Mouse (Mus musculus) erythroblast, embryonic 14.5 days (primary cell): Measurements from ENCODE around the gene Sct.

Experiments used
- GATA1 ChIP-seq: IDR thresholded peaks from 2 replicates; pipeline ENCODE4 v1.6.1; 2012; ENCODE audit warnings: low read length, inconsistent platforms, mixed read lengths
- TAL1 ChIP-seq: IDR thresholded peaks from 3 replicates; pipeline ENCODE4 v1.6.1; 2012; ENCODE audit warnings: low read length, inconsistent platforms, mixed read lengths

- TF ChIP-seq TAL1, result no peak
- no peak for TF ChIP-seq GATA1
These were observed 48.4 kb downstream of the Sct start for GRCm38 (mm10) chr7:141230570-141230969.
